Mouse (Mus musculus): ENCODE data around the gene Col19a1.

GRCm38 (mm10) chr1:24511536-24511935 lies 75.7 kb downstream of the Col19a1 start:
- TF ChIP-seq POLR2A (IDR thresholded peaks at IDR 0.05; ENCODE audit: insufficient read depth, low read depth, low read length) (no peak), CTCF (IDR thresholded peaks at IDR 0.05; ENCODE audit: insufficient read depth, low read depth, low read length) (no peak)
